Comparison of ENCODE assay signal across 8 mouse cellular contexts in genomic region chr5:142960775-142961271, GRCm38 (mm10). TPM values are rescaled to one million over a fixed set of nuclear protein-coding genes. Genes with fewer than 3 reads are reported as not detected.
DNase-seq lines count a peak whose midpoint lies in the region; ATAC-seq and TF ChIP-seq lines count a peak whose summit lies in the region.

No protein-coding gene starts in this region.

- TF ChIP-seq CTCF in gastrocnemius, adult 2 months (IDR thresholded peaks at IDR 0.05) = no peak

- H3K4me1 ChIP-seq in liver, embryonic 13.5 days (replicated peaks) = peaks cover 42% of the 10 kb centered on the region
- peaks cover 40% of the 10 kb centered on the region for H3K4me1 ChIP-seq in neural tube, embryonic 15.5 days

- peak overlapping the region; percentile 86 for H3K27ac ChIP-seq in gastrocnemius, adult 2 months
- H3K27ac ChIP-seq in liver, embryonic 13.5 days = peak overlapping the region; percentile 78; the same call in 1 of the 2 replicates
- peak overlapping the region; percentile 94 for H3K27ac ChIP-seq in neural tube, embryonic 15.5 days (replicated peaks)

- H3K9ac ChIP-seq in liver, embryonic 13.5 days = peak overlapping the region; percentile 72
- peak overlapping the region; percentile 97 for H3K9ac ChIP-seq in neural tube, embryonic 15.5 days (replicated peaks)

- peak; percentile 46 for DNase-seq in gastrocnemius, adult 2 months
- DNase-seq in gastrocnemius, adult 18-20 months (ENCODE audit: low spot score) = no peak
- peak; percentile 31 to 43 for DNase-seq in B cell, adult 2 months
- peak; percentile 60 for DNase-seq in embryo, embryonic 9.5 days (ENCODE audit: extremely low spot score)
- DNase-seq in heart, postnatal 4 days = peak; percentile 37
- DNase-seq in liver, embryonic 13.5 days = no peak
- DNase-seq in frontal cortex, postnatal 10 days (ENCODE audit: low spot score in 2 of 2) = no peak

- peaks cover 81% of the 10 kb centered on the region for H3K27me3 ChIP-seq in liver, embryonic 13.5 days
- no peaks in the 10 kb centered on the region; the same call in 1 of the 2 replicates for H3K27me3 ChIP-seq in neural tube, embryonic 15.5 days (replicated peaks)

- intact Hi-C loops in gastrocnemius, adult 2 months (cut with DNase I) = no loop called here

- no peaks in the 10 kb centered on the region for H3K36me3 ChIP-seq in liver, embryonic 13.5 days
- H3K36me3 ChIP-seq in neural tube, embryonic 15.5 days = no peaks in the 10 kb centered on the region

- H3K4me2 ChIP-seq in liver, embryonic 13.5 days = peak overlapping the region; percentile 67
- H3K4me2 ChIP-seq in neural tube, embryonic 15.5 days = peak overlapping the region; percentile 97

- no peaks in the 10 kb centered on the region for H3K9me3 ChIP-seq in liver, embryonic 13.5 days (replicated peaks)
- H3K9me3 ChIP-seq in neural tube, embryonic 15.5 days (replicated peaks) = no peaks in the 10 kb centered on the region

- WGBS in liver, embryonic 13.5 days (ENCODE audit: insufficient replicate concordance) = under 1% methylated on average over 59 of the region's 59 CpGs
- under 1% methylated on average over 59 of the region's 59 CpGs for WGBS in neural tube, embryonic 15.5 days

- H3K4me3 ChIP-seq in gastrocnemius, adult 2 months = peak overlapping the region; percentile 81
- H3K4me3 ChIP-seq in liver, embryonic 13.5 days (replicated peaks) = peak overlapping the region; percentile 59
- H3K4me3 ChIP-seq in neural tube, embryonic 15.5 days (replicated peaks) = peak overlapping the region; percentile 72

- ATAC-seq in liver, embryonic 13.5 days (ENCODE audit: low read depth) = no peak
- ATAC-seq in neural tube, embryonic 15.5 days (ENCODE audit: low FRiP score) = peak; percentile 19

RNA-seq across cellular contexts. Expression of gene Fscn1, which starts 0.7 kb away (rescaled TPM):
- 1 to 10 TPM; 4.4 to 7.3 TPM for total RNA-seq in gastrocnemius, adult 2 months (2021)
- 1 to 10 TPM; 3.7 to 8.5 TPM for total RNA-seq in gastrocnemius, adult 18-20 months (2021)
- total RNA-seq in heart, postnatal 4 days (2021) = 100 to 1,000 TPM; 145 to 173 TPM
- polyA plus RNA-seq in liver, embryonic 13.5 days (2015; fragmentation: Nextera tagmentation; extraction: Ambion mirVana) = 29.5 and 38.3 TPM in 2 replicates
- polyA plus RNA-seq in neural tube, embryonic 15.5 days (2015; fragmentation: Nextera tagmentation; extraction: Ambion mirVana) = 385 and 432 TPM in 2 replicates

RNA-seq across cellular contexts. Expression of gene Actb, which starts 54.3 kb away (rescaled TPM):
- total RNA-seq in gastrocnemius, adult 2 months (2021) = 100 to 1,000 TPM; 365 to 571 TPM
- total RNA-seq in gastrocnemius, adult 18-20 months (2021) = 100 to 1,000 TPM; 452 to 583 TPM
- 1,000 to 10,000 TPM; 2,345 to 2,495 TPM for total RNA-seq in heart, postnatal 4 days (2021)
- polyA plus RNA-seq in liver, embryonic 13.5 days (2015; fragmentation: Nextera tagmentation; extraction: Ambion mirVana) = 8,250 and 9,425 TPM in 2 replicates
- polyA plus RNA-seq in neural tube, embryonic 15.5 days (2015; fragmentation: Nextera tagmentation; extraction: Ambion mirVana) = 12,525 and 12,918 TPM in 2 replicates

Comparison
In these comparisons a context has a peak if more than half of its experiments do, and no peak if none do; other contexts are left out.
1. DNase-seq: peak in gastrocnemius, adult 2 months (single experiment), B cell, adult 2 months (2 of 2), embryo, embryonic 9.5 days (single experiment) and heart, postnatal 4 days (single experiment); none in gastrocnemius, adult 18-20 months (single experiment), liver, embryonic 13.5 days (single experiment) and frontal cortex, postnatal 10 days (0 of 2).
2. RNA of gene Fscn1, which starts 0.7 kb away (total RNA-seq): 145 to 173 TPM in heart, postnatal 4 days; 3.7 to 8.5 TPM in gastrocnemius, adult 18-20 months and 4.4 to 7.3 TPM in gastrocnemius, adult 2 months; every median in the first group is over 10 times any median in the second.
3. RNA of gene Actb, which starts 54.3 kb away (total RNA-seq): 2,345 to 2,495 TPM in heart, postnatal 4 days; 452 to 583 TPM in gastrocnemius, adult 18-20 months and 365 to 571 TPM in gastrocnemius, adult 2 months; every median in the first group is over 4 times any median in the second.
4. Peak in every context shown above with its lines, with median percentiles within 50 percentile points of each other: H3K27ac ChIP-seq and H3K4me3 ChIP-seq.